Mouse (Mus musculus): Measurements from ENCODE around the gene Prr19. TPM values are rescaled to one million over a fixed set of nuclear protein-coding genes. Genes with fewer than 3 reads are reported as not detected.

The Prr19 gene
- polyA plus RNA-seq, 1 experiment from 2014 or later: 3.5 TPM

GRCm38 (mm10) chr7:25297454-25298325, 3.5 kb upstream of the Prr19 start, which contains the start of gene Pafah1b3:
Gene Pafah1b3, minus strand, starts transcription at chr7:25297986.
- peaks cover 29% of the 10 kb centered on the region for H3K36me3 ChIP-seq
- H3K4me3 ChIP-seq: peak within 1 kb of the TSS; percentile 91
- peak within 1 kb of the TSS; percentile 69 for H3K4me2 ChIP-seq
- peaks cover 30% of the 10 kb centered on the region for H3K4me1 ChIP-seq (replicated peaks)
- under 1% methylated on average over 51 of the region's 52 CpGs for WGBS
- H3K9ac ChIP-seq: peak within 1 kb of the TSS; percentile 93
- peak; percentile 92 for ATAC-seq (ENCODE audit: low FRiP score, low read depth)
- H3K27ac ChIP-seq (replicated peaks): peak within 1 kb of the TSS; percentile 99
- H3K9me3 ChIP-seq: no peaks in the 10 kb centered on the region
- H3K27me3 ChIP-seq: no peaks in the 10 kb centered on the region

GRCm38 (mm10) chr7:25303003-25303684, 1.9 kb downstream of the Prr19 start:
- no peak overlapping the region for H3K9ac ChIP-seq
- no peak for ATAC-seq (ENCODE audit: low FRiP score, low read depth)
- 0 out of 2 replicates have a peak, but pooled peaks cover 4% of the 10 kb centered on the region for H3K36me3 ChIP-seq
- H3K27me3 ChIP-seq: no peaks in the 10 kb centered on the region
- H3K4me2 ChIP-seq: no peak overlapping the region
- 73% methylated on average over 9 of the region's 9 CpGs for WGBS
- H3K27ac ChIP-seq (replicated peaks): no peak overlapping the region
- H3K4me3 ChIP-seq: no peak overlapping the region
- no peaks in the 10 kb centered on the region for H3K9me3 ChIP-seq
- H3K4me1 ChIP-seq (replicated peaks): peaks cover 26% of the 10 kb centered on the region

GRCm38 (mm10) chr7:25303685-25304006, 2.4 kb downstream of the Prr19 start:
- Histone ChIP-seq H3K9me3 (no peaks in the 10 kb centered on the region), H3K36me3 (0 out of 2 replicates have a peak, but pooled peaks cover 4% of the 10 kb centered on the region), H3K4me3 (no peak overlapping the region), H3K9ac (no peak overlapping the region), H3K4me1 (replicated peaks) (peaks cover 21% of the 10 kb centered on the region), H3K4me2 (no peak overlapping the region), H3K27ac (replicated peaks) (no peak overlapping the region), H3K27me3 (no peaks in the 10 kb centered on the region)
- ATAC-seq (ENCODE audit: low FRiP score, low read depth): no peak
- WGBS: 79% methylated on average over 3 of the region's 3 CpGs

GRCm38 (mm10) chr7:25305481-25305880, 4.3 kb downstream of the Prr19 start:
- H3K4me2 ChIP-seq: peak overlapping the region; percentile 64
- peak; percentile 29 for ATAC-seq (ENCODE audit: low FRiP score, low read depth)

GRCm38 (mm10) chr7:25305956-25306613, 4.9 kb downstream of the Prr19 start, which contains the start of gene Tmem145:
Gene Tmem145, plus strand, starts transcription at chr7:25306106.
- WGBS: 1% methylated on average over 47 of the region's 47 CpGs
- H3K4me1 ChIP-seq (replicated peaks): peaks cover 19% of the 10 kb centered on the region

More at GRCm38 (mm10) chr7:25305481-25305880, 4.3 kb downstream of the Prr19 start:
- Histone ChIP-seq H3K9ac (peak overlapping the region; percentile 76), H3K9me3 (no peaks in the 10 kb centered on the region), H3K36me3 (0 out of 2 replicates have a peak, but pooled peaks cover 4% of the 10 kb centered on the region), H3K27ac (replicated peaks) (peak overlapping the region; percentile 87), H3K4me1 (replicated peaks) (peaks cover 19% of the 10 kb centered on the region), H3K27me3 (no peaks in the 10 kb centered on the region), H3K4me3 (peak overlapping the region; percentile 57)
- 1% methylated on average over 2 of the region's 2 CpGs for whole genome bisulfite sequencing

GRCm38 (mm10) chr7:25306614-25306996, 5.4 kb downstream of the Prr19 start:
- H3K4me2 ChIP-seq: peak overlapping the region; percentile 64
- peak; percentile 23; the same call in 1 of the 2 replicates for ATAC-seq (ENCODE audit: low FRiP score, low read depth)
- H3K9ac ChIP-seq: peak overlapping the region; percentile 76; the same call in 1 of the 2 replicates
- peak overlapping the region; percentile 57 for H3K4me3 ChIP-seq
- no peaks in the 10 kb centered on the region for H3K9me3 ChIP-seq
- peaks cover 8% of the 10 kb centered on the region; the same call in 1 of the 2 replicates for H3K36me3 ChIP-seq
- peaks cover 19% of the 10 kb centered on the region for H3K4me1 ChIP-seq (replicated peaks)
- H3K27me3 ChIP-seq: peaks cover 8% of the 10 kb centered on the region
- 42% methylated on average over 2 of the region's 2 CpGs for WGBS
- H3K27ac ChIP-seq (replicated peaks): peak overlapping the region; percentile 87

More at GRCm38 (mm10) chr7:25305956-25306613, 4.9 kb downstream of the Prr19 start, which contains the start of gene Tmem145:
- Histone ChIP-seq H3K4me3 (peak within 1 kb of the TSS; percentile 57), H3K36me3 (0 out of 2 replicates have a peak, but pooled peaks cover 4% of the 10 kb centered on the region), H3K9me3 (no peaks in the 10 kb centered on the region), H3K4me2 (peak within 1 kb of the TSS; percentile 64), H3K27ac (replicated peaks) (peak within 1 kb of the TSS; percentile 87), H3K27me3 (peaks cover 3% of the 10 kb centered on the region), H3K9ac (peak within 1 kb of the TSS; percentile 76)
- ATAC-seq (ENCODE audit: low FRiP score, low read depth): peak; percentile 69

- 66% methylated on average over 17 of the region's 17 CpGs for WGBS
Measured at GRCm38 (mm10) chr7:25308702-25309318, 7.6 kb downstream of the Prr19 start.

GRCm38 (mm10) chr7:25309425-25309824, 8.2 kb downstream of the Prr19 start:
- Histone ChIP-seq H3K36me3 (peaks cover 11% of the 10 kb centered on the region; the same call in 1 of the 2 replicates), H3K9ac (no peak overlapping the region), H3K4me1 (replicated peaks) (peaks cover 20% of the 10 kb centered on the region), H3K4me3 (no peak overlapping the region), H3K27me3 (peaks cover 36% of the 10 kb centered on the region), H3K27ac (replicated peaks) (no peak overlapping the region), H3K4me2 (no peak overlapping the region), H3K9me3 (no peaks in the 10 kb centered on the region)
- ATAC-seq (ENCODE audit: low FRiP score, low read depth): no peak
- WGBS: 91% methylated on average over 9 of the region's 9 CpGs

More at GRCm38 (mm10) chr7:25308702-25309318, 7.6 kb downstream of the Prr19 start:
- no peak overlapping the region for H3K27ac ChIP-seq (replicated peaks)
- H3K9me3 ChIP-seq: no peaks in the 10 kb centered on the region
- no peak overlapping the region for H3K4me3 ChIP-seq
- no peak overlapping the region for H3K9ac ChIP-seq
- no peak overlapping the region for H3K4me2 ChIP-seq
- H3K27me3 ChIP-seq: peaks cover 30% of the 10 kb centered on the region
- ATAC-seq (ENCODE audit: low FRiP score, low read depth): no peak
- peaks cover 19% of the 10 kb centered on the region for H3K4me1 ChIP-seq (replicated peaks)
- peaks cover 11% of the 10 kb centered on the region; the same call in 1 of the 2 replicates for H3K36me3 ChIP-seq

- Histone ChIP-seq H3K9me3 (no peaks in the 10 kb centered on the region), H3K4me2 (no peak overlapping the region), H3K36me3 (peaks cover 11% of the 10 kb centered on the region; the same call in 1 of the 2 replicates), H3K4me1 (replicated peaks) (peaks cover 29% of the 10 kb centered on the region), H3K27me3 (peaks cover 41% of the 10 kb centered on the region), H3K27ac (replicated peaks) (no peak overlapping the region), H3K4me3 (no peak overlapping the region), H3K9ac (no peak overlapping the region)
- 75% methylated on average over 11 of the region's 11 CpGs for WGBS
- no peak for ATAC-seq (ENCODE audit: low FRiP score, low read depth)
Measured at GRCm38 (mm10) chr7:25311193-25311592, 10.0 kb downstream of the Prr19 start.

- 60% methylated on average over 7 of the region's 7 CpGs for WGBS
- no peak overlapping the region for H3K27ac ChIP-seq (replicated peaks)
- H3K9me3 ChIP-seq: no peaks in the 10 kb centered on the region
- no peak overlapping the region for H3K9ac ChIP-seq
- no peak overlapping the region for H3K4me3 ChIP-seq
- ATAC-seq (ENCODE audit: low FRiP score, low read depth): no peak
- no peak overlapping the region for H3K4me2 ChIP-seq
- peaks cover 31% of the 10 kb centered on the region for H3K4me1 ChIP-seq (replicated peaks)
- peaks cover 41% of the 10 kb centered on the region for H3K27me3 ChIP-seq
- H3K36me3 ChIP-seq: peaks cover 7% of the 10 kb centered on the region; the same call in 1 of the 2 replicates
Measured at GRCm38 (mm10) chr7:25313325-25313724, 12.1 kb downstream of the Prr19 start.

All from hindbrain, embryonic 15.5 days (tissue).